Mouse (Mus musculus) WW6 (cell line): ENCODE results near the gene Lpcat2b.

Experiments used
- DNase-seq: peaks from one replicate; pipeline ENCODE4 v3.0.0-alpha.2; 2013; ENCODE audit warnings: low read depth, low spot score

The Lpcat2b gene

GRCm38 (mm10) chr5:107447977-107448376 is 16.6 kb downstream of the Lpcat2b start:
- no peak for DNase-seq

DNA sequence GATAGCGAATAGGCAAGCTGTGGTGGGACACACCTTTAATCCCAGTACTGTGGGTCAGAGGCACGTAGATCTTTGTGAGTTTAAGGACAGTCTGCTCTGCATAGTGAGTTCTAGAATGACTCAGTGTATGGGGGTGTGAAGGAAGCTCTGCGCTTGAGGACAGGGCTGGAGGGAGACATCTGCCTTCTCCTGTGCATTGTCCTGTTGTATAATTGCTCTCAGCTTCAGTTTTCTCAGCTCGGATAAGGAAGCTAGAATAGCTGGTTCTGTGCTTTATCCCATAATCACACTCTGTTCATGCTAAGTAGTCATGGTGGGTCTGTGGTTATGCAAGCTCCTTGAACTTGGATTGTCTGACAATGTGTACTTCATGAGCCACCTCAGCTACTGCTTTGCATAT is 17.4 kb downstream of the Lpcat2b start:
- DNase-seq = no peak

GRCm38 (mm10) chr5:107449620-107450019 is 18.3 kb downstream of the Lpcat2b start:
- no peak for DNase-seq

DNA sequence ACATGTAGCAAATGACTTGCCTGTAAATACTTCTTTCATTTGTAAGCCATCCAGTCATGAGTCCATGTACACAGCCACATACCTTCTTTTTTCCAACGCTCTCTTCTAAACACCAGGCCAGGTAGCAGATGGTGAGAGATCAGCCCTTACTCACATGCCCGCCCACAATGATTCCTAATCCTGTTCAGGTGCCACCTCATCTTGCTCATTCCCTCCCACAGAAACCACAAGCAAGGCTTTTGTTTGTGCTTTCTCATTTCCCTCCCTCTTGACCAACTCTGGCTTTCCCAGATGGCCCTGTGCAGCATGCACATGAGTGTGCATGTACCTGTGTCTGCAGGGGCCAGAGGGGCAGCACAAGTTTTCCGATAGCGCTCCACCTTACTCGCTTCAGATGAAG is 18.9 kb downstream of the Lpcat2b start:
- no peak for DNase-seq

DNA sequence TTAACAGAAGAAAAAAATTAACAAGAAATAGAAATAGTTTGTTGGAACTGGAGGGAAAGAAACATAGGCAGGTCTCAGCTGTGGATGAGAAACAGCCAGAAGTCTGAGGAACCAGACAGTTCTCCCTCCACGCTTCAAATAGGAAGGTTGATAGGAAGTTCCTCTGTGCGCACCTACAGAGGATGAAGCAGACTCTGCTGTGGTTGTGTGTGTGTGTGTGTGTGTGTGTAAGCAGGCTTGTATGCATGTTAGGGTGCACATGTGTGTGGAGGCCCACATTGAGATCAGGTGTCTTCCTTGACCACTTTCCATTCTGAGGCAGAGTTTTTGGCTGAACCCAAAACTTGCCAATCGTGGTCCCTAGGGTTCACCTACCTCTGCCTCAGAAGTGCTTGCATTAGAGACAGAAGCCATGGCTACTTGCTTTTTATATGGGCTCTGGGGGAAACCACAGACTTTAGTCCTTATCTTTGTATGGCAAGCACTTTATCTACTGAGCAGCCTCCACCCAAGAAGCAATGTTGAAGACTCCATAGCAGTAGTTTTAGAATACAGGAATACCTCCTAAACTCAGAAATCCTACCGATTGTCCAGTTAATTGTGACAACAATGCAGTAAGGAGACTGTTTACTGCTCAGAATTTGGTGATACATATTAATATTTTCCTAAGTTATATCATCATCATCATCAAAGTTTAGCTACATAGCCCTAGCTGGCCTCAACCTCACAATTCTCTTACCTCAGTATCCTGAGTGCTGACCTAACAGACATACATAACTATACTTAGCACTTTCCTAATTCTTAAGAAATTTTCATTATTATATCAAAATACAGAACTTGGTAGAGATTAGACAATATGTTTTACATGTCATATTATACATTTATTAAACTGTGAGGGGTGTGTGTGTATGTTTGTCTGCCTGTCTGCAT is 31.1 kb downstream of the Lpcat2b start:
- no peak for DNase-seq

DNA sequence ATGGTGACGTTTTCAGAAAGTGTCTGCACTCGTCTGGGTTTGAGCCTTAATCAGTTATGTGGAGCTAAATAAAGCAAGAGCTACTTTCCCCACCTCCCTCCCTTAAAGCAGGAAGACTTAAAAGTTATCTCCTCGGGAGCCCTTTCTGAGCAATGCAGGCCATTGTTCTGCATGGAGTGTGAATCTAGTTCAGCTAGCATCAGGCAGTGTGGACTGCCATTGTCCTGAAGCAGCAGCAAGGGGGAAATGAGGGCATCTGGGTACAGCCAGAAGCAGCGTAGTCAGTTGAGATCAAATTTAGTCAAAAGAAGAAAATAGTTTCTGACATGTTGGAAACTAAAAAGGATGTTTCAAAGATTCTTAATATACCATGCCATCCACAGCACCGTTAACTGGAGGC is 35.2 kb downstream of the Lpcat2b start:
- no peak for DNase-seq

DNA sequence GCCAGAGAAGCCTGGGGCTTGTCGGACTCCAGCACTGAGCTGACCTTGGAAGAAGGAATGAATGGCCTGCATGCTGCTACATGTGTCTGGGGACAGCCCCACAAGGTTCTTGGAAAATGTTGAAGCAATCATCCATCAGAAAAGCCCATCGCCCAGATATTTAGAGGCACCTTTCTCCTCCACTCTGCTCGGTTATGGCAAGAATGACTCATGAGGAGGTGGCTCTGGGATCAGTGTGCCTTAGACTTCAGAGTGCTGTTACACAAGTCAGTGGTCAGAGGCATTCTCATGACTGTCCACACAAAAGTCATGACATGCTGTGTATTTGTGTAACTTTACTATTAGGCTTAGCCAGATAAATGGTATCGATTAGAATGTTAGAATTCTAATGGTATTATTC is 35.7 kb downstream of the Lpcat2b start:
- DNase-seq = no peak

GRCm38 (mm10) chr5:107470600-107471329 is 39.4 kb downstream of the Lpcat2b start:
- DNase-seq = no peak

- no peak for DNase-seq
Measured at GRCm38 (mm10) chr5:107480194-107480593, 48.8 kb downstream of the Lpcat2b start.
